Mouse (Mus musculus) myocyte (in vitro differentiated cells): ENCODE measurements around the gene Yipf3.

Source experiments
- MAX ChIP-seq: IDR thresholded peaks from one replicate; pipeline ENCODE4 v1.6.1; 2011; ENCODE audit warnings: low read depth, mild to moderate bottlenecking, control low read depth
- POLR2A ChIP-seq: IDR thresholded peaks from one replicate; pipeline ENCODE4 v1.6.1; 2011; ENCODE audit warnings: low read depth, mild to moderate bottlenecking, control low read depth, moderate library complexity; ENCODE audit not compliant: insufficient read length
- POLR2AphosphoS2 ChIP-seq: IDR thresholded peaks from one replicate; pipeline ENCODE4 v1.6.1; 2011; ENCODE audit warnings: low read depth, control low read depth; ENCODE audit not compliant: insufficient read length
- SRF ChIP-seq: IDR thresholded peaks from one replicate; pipeline ENCODE4 v1.6.1; 2011; ENCODE audit warnings: low read depth; ENCODE audit not compliant: control insufficient read depth, insufficient read length

GRCm38 (mm10) chr17:46287678-46288095, 39.8 kb downstream of the Yipf3 start:
- TF ChIP-seq POLR2A (no peak), MAX (no peak), POLR2AphosphoS2 (no peak), SRF (no peak)
